Mouse (Mus musculus) frontal cortex, adult 2 months (tissue): ENCODE data around the gene Zfp652. TPM values are rescaled to one million over a fixed set of nuclear protein-coding genes. Genes with fewer than 3 reads are reported as not detected.
A peak's percentile ranks its signal among the peaks of the same experiment; 100 is the strongest.

Source experiments
- DNase-seq, 2 experiments: peaks; one replicate each; pipeline ENCODE4 v3.0.0; 2022; ENCODE audit warnings: low spot score in 1 of 2; ENCODE audit errors: extremely low spot score in 1 of 2
- polyA plus RNA-seq: library from polyadenylated mRNA; depleted of rRNA; stranded (reverse); fragments of >200 nt; gene quantifications from 2 replicates; pipeline ENCODE4 v1.2.3, GENCODE M21; 2012

The Zfp652 gene
- polyA plus RNA-seq, 1 experiment = 26.1 TPM

GRCm38 (mm10) chr11:95760521-95760920 is 48.0 kb downstream of the Zfp652 start:
- no peak for DNase-seq

- DNase-seq = no peak
Observed at GRCm38 (mm10) chr11:95762996-95763395, 50.5 kb downstream of the Zfp652 start.

- DNase-seq = no peak
Observed at GRCm38 (mm10) chr11:95764806-95765205, 52.3 kb downstream of the Zfp652 start.

GRCm38 (mm10) chr11:95765334-95765733 is 52.9 kb downstream of the Zfp652 start:
- DNase-seq = no peak

- no peak for DNase-seq
Observed at GRCm38 (mm10) chr11:95768244-95768643, 55.8 kb downstream of the Zfp652 start.

- DNase-seq = no peak
Observed at GRCm38 (mm10) chr11:95769208-95769607, 56.7 kb downstream of the Zfp652 start.

GRCm38 (mm10) chr11:95770720-95771364 is 58.4 kb downstream of the Zfp652 start:
- peak in 1 of 2 experiments; percentile 33 for DNase-seq

- DNase-seq = no peak
Observed at GRCm38 (mm10) chr11:95771665-95772064, 59.2 kb downstream of the Zfp652 start.

- DNase-seq = no peak
Observed at GRCm38 (mm10) chr11:95773264-95773663, 60.8 kb downstream of the Zfp652 start.

GRCm38 (mm10) chr11:95777323-95778297 is 65.1 kb downstream of the Zfp652 start:
- DNase-seq = no peak

GRCm38 (mm10) chr11:95778831-95779251 is 66.4 kb downstream of the Zfp652 start:
- DNase-seq = no peak

- no peak for DNase-seq
Observed at GRCm38 (mm10) chr11:95779366-95779765, 66.9 kb downstream of the Zfp652 start.

GRCm38 (mm10) chr11:95780480-95780879 is 68.0 kb downstream of the Zfp652 start:
- no peak for DNase-seq

GRCm38 (mm10) chr11:95781557-95781956 is 69.1 kb downstream of the Zfp652 start:
- no peak for DNase-seq

- no peak for DNase-seq
Observed at GRCm38 (mm10) chr11:95783457-95783856, 71.0 kb downstream of the Zfp652 start.

- no peak for DNase-seq
Observed at GRCm38 (mm10) chr11:95783958-95784357, 71.5 kb downstream of the Zfp652 start.

- DNase-seq = no peak
Observed at GRCm38 (mm10) chr11:95785675-95786074, 73.2 kb downstream of the Zfp652 start.

- DNase-seq = no peak
Observed at GRCm38 (mm10) chr11:95786511-95786910, 74.0 kb downstream of the Zfp652 start.

GRCm38 (mm10) chr11:95789451-95789891 is 77.0 kb downstream of the Zfp652 start:
- DNase-seq = no peak

- DNase-seq = peak; percentile 61 to 72
Observed at GRCm38 (mm10) chr11:95791787-95792186, 79.3 kb downstream of the Zfp652 start.

GRCm38 (mm10) chr11:95792950-95793509 is 80.6 kb downstream of the Zfp652 start:
- DNase-seq = no peak
